Mouse (Mus musculus): Measurements from ENCODE around the gene Paqr5.

DNA sequence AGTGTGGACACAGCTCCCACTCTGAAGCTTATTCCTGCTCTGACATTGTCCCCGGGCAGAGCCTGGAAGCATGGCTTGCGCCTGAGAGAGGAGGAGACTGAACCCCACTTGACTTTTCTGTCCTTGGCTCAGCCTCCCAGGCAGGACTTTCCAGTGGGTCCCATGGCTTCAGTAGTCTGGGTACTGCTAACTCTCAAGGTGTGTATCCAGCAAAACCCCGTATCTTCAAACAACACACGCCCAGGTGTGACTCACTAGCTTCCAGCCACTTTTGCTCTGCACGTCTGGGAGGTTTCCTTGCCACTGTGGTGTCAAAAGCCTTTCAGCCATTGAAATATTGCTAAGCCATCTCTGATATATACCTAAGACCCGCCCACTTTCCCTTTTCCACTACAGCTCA lies 9.3 kb downstream of the Paqr5 start:
- TF ChIP-seq CTCF (IDR thresholded peaks at IDR 0.05; ENCODE audit: insufficient read depth, low read depth, low read length) (no peak), POLR2A (IDR thresholded peaks at IDR 0.05; ENCODE audit: insufficient read depth, low read depth, low read length) (no peak)

Data from olfactory bulb, adult 2 months (tissue).